Mouse (Mus musculus): ENCODE measurements around the gene Gramd4.

DNA sequence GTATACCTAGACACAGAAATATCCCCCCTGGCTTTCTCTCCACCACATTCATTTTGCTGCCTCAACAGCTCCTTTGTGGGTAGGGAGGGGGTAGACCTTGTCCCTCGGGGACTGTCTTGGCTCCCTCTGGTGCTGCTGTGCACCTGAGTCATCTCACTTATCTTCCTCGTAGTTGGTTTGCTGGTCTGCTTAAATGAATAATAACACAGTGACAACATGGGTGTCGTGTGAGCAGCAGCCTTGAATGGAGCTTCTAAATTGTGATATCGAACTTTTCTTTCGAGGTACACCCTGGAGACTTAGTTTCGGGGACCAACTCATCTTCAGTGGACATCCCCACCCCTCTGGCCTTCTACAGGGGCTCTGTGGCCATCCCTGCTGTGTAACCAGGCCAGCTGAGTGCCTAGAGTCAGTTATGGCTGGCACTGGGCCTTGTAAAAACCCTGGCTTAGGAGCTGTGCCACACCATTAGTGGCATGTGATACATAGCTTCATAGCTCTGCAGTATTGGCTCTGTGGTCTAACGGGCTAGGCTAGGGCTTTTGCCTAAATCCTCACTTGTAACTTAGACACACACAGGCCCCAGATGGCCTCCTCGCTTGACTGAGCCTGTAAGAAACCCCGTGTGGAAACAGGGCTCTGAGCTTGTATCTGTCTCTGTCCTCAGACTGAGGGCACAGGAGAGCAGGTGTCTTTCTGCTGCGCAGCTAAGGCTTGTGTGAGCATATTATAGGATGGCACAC lies 53.0 kb downstream of the Gramd4 start:
- TF ChIP-seq CTCF (IDR thresholded peaks at IDR 0.05; ENCODE audit: borderline replicate concordance, insufficient read depth, low read depth, low read length): no peak
- no peak for TF ChIP-seq POLR2A (IDR thresholded peaks at IDR 0.05; ENCODE audit: borderline replicate concordance, insufficient read depth, low read length)

All from cerebellum, adult 2 months (tissue).